Mouse (Mus musculus) kidney, postnatal 0 days (tissue): ENCODE measurements at regions not wholly inside any gene's neighbourhood (a gene's known extent, or its start where the extent isn't known, plus 50 kb on each side); places are given as distances from the start of the nearest gene placed in this dataset.

ENCODE experiments used
- ATAC-seq: fragments of 200-750 bp; cut with Nextera tagmentation; replicated peaks from 2 replicates; pipeline ENCODE4 v1.8.0; 2017; ENCODE audit warnings: low read depth, moderate number of reproducible peaks, moderate TSS enrichment, moderate library complexity; ENCODE audit not compliant: low FRiP score
- DNase-seq: peaks from one replicate; pipeline ENCODE4 v3.0.0-alpha.2; 2016; ENCODE audit warnings: low spot score
- H3K27ac ChIP-seq: fragments of 300-500 bp; sonication (generic); 2 replicates; pipeline ENCODE4 v1.5.1; 2014; ENCODE audit warnings: mild to moderate bottlenecking
- H3K27me3 ChIP-seq: fragments of 300-500 bp; sonication (generic); 2 replicates; pipeline ENCODE4 v1.6.1; 2014; ENCODE audit warnings: low read length, mixed read lengths; ENCODE audit not compliant: insufficient read depth
- H3K36me3 ChIP-seq: fragments of 300-500 bp; sonication (generic); 2 replicates; pipeline ENCODE4 v1.6.1; 2014; ENCODE audit warnings: low read length, mixed read lengths; ENCODE audit not compliant: insufficient read depth
- H3K4me1 ChIP-seq: fragments of 300-500 bp; sonication (generic); replicated peaks from 2 replicates; pipeline ENCODE4 v1.6.1; 2014; ENCODE audit warnings: antibody characterized with exemption, low read length, mixed read lengths; ENCODE audit not compliant: insufficient read depth
- H3K4me2 ChIP-seq: fragments of 300-500 bp; sonication (generic); 2 replicates; pipeline ENCODE4 v1.6.1; 2014; ENCODE audit warnings: mild to moderate bottlenecking, low read length, moderate library complexity, mixed read lengths
- H3K4me3 ChIP-seq: fragments of 300-500 bp; sonication (generic); replicated peaks from 2 replicates; pipeline ENCODE4 v1.5.1; 2014; ENCODE audit warnings: low read depth, low read length
- H3K9ac ChIP-seq: fragments of 300-500 bp; sonication (generic); 2 replicates; pipeline ENCODE4 v1.6.1; 2014; ENCODE audit warnings: low read depth, low read length
- H3K9me3 ChIP-seq: fragments of 300-500 bp; sonication (generic); replicated peaks from 2 replicates; pipeline ENCODE4 v1.6.1; 2016; ENCODE audit warnings: low read length, inconsistent platforms, mixed read lengths
- CTCF ChIP-seq: IDR thresholded peaks from 2 replicates; pipeline ENCODE4 v1.5.1; 2016; ENCODE audit warnings: antibody characterized with exemption, low read depth, mild to moderate bottlenecking, moderate library complexity
- WGBS: fragments of 180-500 bp; shearing (Covaris S2); extraction: QIAGEN DNeasy Blood & Tissue Kit; methylation state at CpG from one replicate; pipeline ENCODE4 v1.1.7; 2014; 5-methylcytosine and 5-hydroxymethylcytosine counted together

- Histone ChIP-seq H3K36me3 (no peaks in the 10 kb centered on the region), H3K27me3 (no peaks in the 10 kb centered on the region), H3K4me1 (no peaks in the 10 kb centered on the region), H3K9ac (no peak overlapping the region), H3K27ac (no peak overlapping the region), H3K9me3 (no peaks in the 10 kb centered on the region), H3K4me2 (no peak overlapping the region), H3K4me3 (no peak overlapping the region)
- 67% methylated on average over 3 of the region's 3 CpGs for WGBS
- DNase-seq (no peak), ATAC-seq (no peak)
- no peak for TF ChIP-seq CTCF
Measured at GRCm38 (mm10) chr16:25198844-25199243, 87.8 kb upstream of the Tprg start.

- Histone ChIP-seq H3K9ac (no peak overlapping the region), H3K9me3 (no peaks in the 10 kb centered on the region), H3K4me3 (no peak overlapping the region), H3K27me3 (no peaks in the 10 kb centered on the region), H3K27ac (no peak overlapping the region), H3K36me3 (no peaks in the 10 kb centered on the region), H3K4me2 (no peak overlapping the region), H3K4me1 (no peaks in the 10 kb centered on the region)
- DNase-seq (no peak), ATAC-seq (no peak)
- no peak for TF ChIP-seq CTCF
Measured at GRCm38 (mm10) chr16:25199984-25200383, 86.6 kb upstream of the Tprg start.

- TF ChIP-seq CTCF: no peak
- ATAC-seq (no peak), DNase-seq (no peak)
- H3K36me3 ChIP-seq: no peaks in the 10 kb centered on the region
- H3K4me2 ChIP-seq: no peak overlapping the region
- no peaks in the 10 kb centered on the region for H3K9me3 ChIP-seq
- no peaks in the 10 kb centered on the region for H3K27me3 ChIP-seq
- 82% methylated on average over 7 of the region's 7 CpGs for WGBS
- no peak overlapping the region for H3K9ac ChIP-seq
- H3K4me3 ChIP-seq: no peak overlapping the region
- no peaks in the 10 kb centered on the region for H3K4me1 ChIP-seq
- H3K27ac ChIP-seq: no peak overlapping the region
Measured at GRCm38 (mm10) chr16:25201094-25201770, 85.4 kb upstream of the Tprg start.

- H3K4me2 ChIP-seq: no peak overlapping the region
- TF ChIP-seq CTCF: no peak
- DNase-seq (no peak), ATAC-seq (no peak)
- H3K9ac ChIP-seq: no peak overlapping the region
- H3K4me3 ChIP-seq: no peak overlapping the region
- H3K27me3 ChIP-seq: no peaks in the 10 kb centered on the region
- WGBS: 30% methylated on average over 2 of the region's 2 CpGs
- H3K9me3 ChIP-seq: no peaks in the 10 kb centered on the region
- no peaks in the 10 kb centered on the region for H3K4me1 ChIP-seq
- no peak overlapping the region for H3K27ac ChIP-seq
- H3K36me3 ChIP-seq: no peaks in the 10 kb centered on the region
Measured at GRCm38 (mm10) chr16:25213250-25213649, 73.4 kb upstream of the Tprg start.

GRCm38 (mm10) chr16:25220552-25220951 is 66.1 kb upstream of the Tprg start:
- no peaks in the 10 kb centered on the region for H3K4me1 ChIP-seq
- H3K9ac ChIP-seq: no peak overlapping the region
- TF ChIP-seq CTCF: no peak
- no peak for DNase-seq
- 72% methylated on average over 6 of the region's 6 CpGs for WGBS
- no peaks in the 10 kb centered on the region for H3K9me3 ChIP-seq
- H3K36me3 ChIP-seq: no peaks in the 10 kb centered on the region
- ATAC-seq: no peak
- H3K27ac ChIP-seq: no peak overlapping the region
- no peaks in the 10 kb centered on the region for H3K27me3 ChIP-seq
- no peak overlapping the region for H3K4me3 ChIP-seq
- H3K4me2 ChIP-seq: no peak overlapping the region

GRCm38 (mm10) chr16:25224801-25225200 is 61.8 kb upstream of the Tprg start:
- no peak for TF ChIP-seq CTCF
- Histone ChIP-seq H3K4me1 (no peaks in the 10 kb centered on the region), H3K4me2 (no peak overlapping the region), H3K4me3 (no peak overlapping the region), H3K36me3 (no peaks in the 10 kb centered on the region), H3K27ac (no peak overlapping the region), H3K9me3 (no peaks in the 10 kb centered on the region), H3K27me3 (no peaks in the 10 kb centered on the region), H3K9ac (no peak overlapping the region)
- ATAC-seq (no peak), DNase-seq (no peak)
